Mouse (Mus musculus): ENCODE results near the gene C77080.

The C77080 gene

GRCm38 (mm10) chr4:129261196-129261595 lies at the start of gene C77080:
TSS of gene C77080 (minus strand) at chr4:129261404.
- DNase-seq: no peak

- DNase-seq: no peak
Observed at GRCm38 (mm10) chr4:129307936-129308335, 46.7 kb upstream of the C77080 start.

- DNase-seq: no peak
Observed at GRCm38 (mm10) chr4:129304306-129304705, 43.1 kb upstream of the C77080 start.

- no peak for DNase-seq
Observed at GRCm38 (mm10) chr4:129303816-129304215, 42.6 kb upstream of the C77080 start.

- no peak for DNase-seq
Observed at GRCm38 (mm10) chr4:129303401-129303800, 42.2 kb upstream of the C77080 start.

- no peak for DNase-seq
Observed at GRCm38 (mm10) chr4:129299121-129299520, 37.9 kb upstream of the C77080 start.

- DNase-seq: no peak
Observed at GRCm38 (mm10) chr4:129297724-129298123, 36.5 kb upstream of the C77080 start.

- DNase-seq: no peak
Observed at GRCm38 (mm10) chr4:129296066-129296465, 34.9 kb upstream of the C77080 start.

- no peak for DNase-seq
Observed at GRCm38 (mm10) chr4:129295188-129295587, 34.0 kb upstream of the C77080 start.

- DNase-seq: no peak
Observed at GRCm38 (mm10) chr4:129293702-129294101, 32.5 kb upstream of the C77080 start.

- no peak for DNase-seq
Observed at GRCm38 (mm10) chr4:129292831-129293230, 31.6 kb upstream of the C77080 start.

- DNase-seq: no peak
Observed at GRCm38 (mm10) chr4:129289671-129290070, 28.5 kb upstream of the C77080 start.

- no peak for DNase-seq
Observed at GRCm38 (mm10) chr4:129288067-129288466, 26.9 kb upstream of the C77080 start.

- no peak for DNase-seq
Observed at GRCm38 (mm10) chr4:129287472-129287981, 26.3 kb upstream of the C77080 start, which contains the start of gene Sync. TSS of gene Sync (plus strand) at chr4:129287617.

GRCm38 (mm10) chr4:129286683-129287471 lies 25.7 kb upstream of the C77080 start:
- DNase-seq: no peak

GRCm38 (mm10) chr4:129286001-129286682 lies 24.9 kb upstream of the C77080 start:
- no peak for DNase-seq

- no peak for DNase-seq
Observed at GRCm38 (mm10) chr4:129284685-129285084, 23.5 kb upstream of the C77080 start.

GRCm38 (mm10) chr4:129283226-129283625 lies 22.0 kb upstream of the C77080 start:
- no peak for DNase-seq

- no peak for DNase-seq
Observed at GRCm38 (mm10) chr4:129282786-129283185, 21.6 kb upstream of the C77080 start.

GRCm38 (mm10) chr4:129276453-129276865 lies 15.3 kb upstream of the C77080 start:
- DNase-seq: peak; percentile 97

GRCm38 (mm10) chr4:129272756-129273046 lies 11.5 kb upstream of the C77080 start:
- peak; percentile 90 for DNase-seq

GRCm38 (mm10) chr4:129271991-129272755 lies 11.0 kb upstream of the C77080 start:
- DNase-seq: no peak

GRCm38 (mm10) chr4:129268698-129269097 lies 7.5 kb upstream of the C77080 start:
- no peak for DNase-seq
